Mouse (Mus musculus) stomach, embryonic 14.5 days (tissue): ENCODE data around the gene Lurap1l. TPM values are rescaled to one million over a fixed set of nuclear protein-coding genes. Genes with fewer than 3 reads are reported as not detected.
A peak's percentile ranks its signal among the peaks of the same experiment; 100 is the strongest.
"Not testable (repeated sequence)": the region's sequence is repeated elsewhere in the genome, so short reads cannot be mapped to it uniquely, and the experiment has no call there.

Source experiments
- ATAC-seq: fragments of 200-750 bp; cut with Nextera tagmentation; 2 replicates; pipeline ENCODE4 v1.8.0; 2017; ENCODE audit warnings: low read depth, moderate TSS enrichment; ENCODE audit not compliant: insufficient number of reproducible peaks, insufficient read depth, low FRiP score
- H3K27ac ChIP-seq: fragments of 300-500 bp; sonication (generic); 2 replicates; pipeline ENCODE4 v1.5.1; 2014; ENCODE audit warnings: mild to moderate bottlenecking, low read length, moderate library complexity, mixed read lengths
- H3K27me3 ChIP-seq: fragments of 300-500 bp; sonication (generic); 2 replicates; pipeline ENCODE4 v1.6.1; 2014; ENCODE audit warnings: low read length, control low read depth, mixed read lengths; ENCODE audit not compliant: control insufficient read depth, insufficient read depth
- H3K36me3 ChIP-seq: fragments of 300-500 bp; sonication (generic); 2 replicates; pipeline ENCODE4 v1.6.1; 2014; ENCODE audit warnings: mild to moderate bottlenecking, control low read depth, low read length, moderate library complexity, mixed read lengths; ENCODE audit not compliant: control insufficient read depth, insufficient read depth
- H3K4me1 ChIP-seq: fragments of 300-500 bp; sonication (generic); 2 replicates; pipeline ENCODE4 v1.6.1; 2014; ENCODE audit warnings: low read length, control low read depth, mixed read lengths; ENCODE audit not compliant: control insufficient read depth, insufficient read depth
- H3K4me2 ChIP-seq: fragments of 300-500 bp; sonication (generic); replicated peaks from 2 replicates; pipeline ENCODE4 v1.6.1; 2014; ENCODE audit warnings: low read depth, low read length, control low read depth
- H3K4me3 ChIP-seq: fragments of 300-500 bp; sonication (generic); 2 replicates; pipeline ENCODE4 v1.5.1; 2014; ENCODE audit warnings: low read depth, low read length, control low read depth
- H3K9ac ChIP-seq: fragments of 300-500 bp; sonication (generic); replicated peaks from 2 replicates; pipeline ENCODE4 v1.6.1; 2014; ENCODE audit warnings: low read depth, mild to moderate bottlenecking, control low read depth, low read length, moderate library complexity, mixed read lengths
- H3K9me3 ChIP-seq: fragments of 300-500 bp; sonication (generic); 2 replicates; pipeline ENCODE4 v1.6.1; 2016; ENCODE audit warnings: low read depth, low read length, control low read depth; ENCODE audit not compliant: control insufficient read depth
- WGBS: fragments of 180-500 bp; shearing (Covaris S2); extraction: QIAGEN DNeasy Blood & Tissue Kit; methylation state at CpG from one replicate; pipeline ENCODE4 v1.1.7; 2014; 5-methylcytosine and 5-hydroxymethylcytosine counted together
- polyA plus RNA-seq: library from polyadenylated mRNA; unstranded; fragments of >200 nt; fragmentation: Nextera tagmentation; extraction: Ambion mirVana; gene quantifications from 2 replicates; pipeline ENCODE4 v1.2.1, GENCODE M21; 2014

Gene Lurap1l
- polyA plus RNA-seq, 1 experiment from 2014 or later, result 25.2 TPM

DNA sequence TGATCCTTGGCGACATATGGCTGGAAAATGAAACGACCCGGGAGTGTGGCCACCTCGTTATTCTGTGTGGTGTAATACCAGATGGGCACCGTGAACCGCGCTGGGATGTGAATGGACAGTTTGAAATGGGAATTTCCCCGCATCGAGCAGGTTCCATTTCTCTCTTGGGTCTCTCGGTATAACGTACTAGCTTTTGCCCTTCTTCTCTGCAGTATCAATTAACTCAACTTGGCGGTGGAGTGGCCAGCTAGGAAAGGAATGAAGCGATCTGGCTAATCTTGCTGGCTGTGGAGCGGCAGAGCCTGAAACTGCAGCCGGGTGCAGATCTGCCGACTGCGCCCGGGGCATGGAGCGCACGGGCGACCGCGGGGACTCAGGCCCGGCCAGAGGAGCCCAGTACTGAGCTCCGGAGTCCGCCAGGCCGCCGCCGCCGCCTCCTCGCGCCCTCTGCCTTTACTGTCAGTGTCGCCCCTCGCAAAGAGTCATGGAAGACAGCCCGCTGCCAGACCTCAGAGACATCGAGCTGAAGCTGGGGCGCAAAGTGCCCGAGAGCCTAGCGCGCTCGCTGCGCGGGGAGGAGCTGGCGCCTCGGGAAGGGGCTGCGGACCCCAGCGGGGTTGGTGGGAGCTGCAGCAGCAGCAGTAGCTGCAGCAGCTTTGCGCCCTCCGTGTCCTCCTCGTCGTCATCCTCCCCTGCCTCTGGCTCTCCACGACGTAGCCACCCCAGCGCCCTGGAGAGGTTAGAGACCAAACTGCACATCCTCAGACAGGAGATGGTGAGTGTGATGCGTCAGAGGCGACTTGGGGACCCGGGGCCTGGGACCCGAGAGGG lies 640 bp downstream of the Lurap1l start:
- H3K27me3 ChIP-seq, result no peaks in the 10 kb centered on the region
- peak; percentile 55 for ATAC-seq
- no peaks in the 10 kb centered on the region for H3K36me3 ChIP-seq
- no peaks in the 10 kb centered on the region for H3K9me3 ChIP-seq
- H3K9ac ChIP-seq, result peak overlapping the region; percentile 78
- H3K4me3 ChIP-seq, result peak overlapping the region; percentile 80
- H3K4me1 ChIP-seq, result no peaks in the 10 kb centered on the region
- H3K4me2 ChIP-seq, result peak overlapping the region; percentile 75
- under 1% methylated on average over 58 of the region's 58 CpGs for WGBS
- peak overlapping the region; percentile 77 for H3K27ac ChIP-seq

DNA sequence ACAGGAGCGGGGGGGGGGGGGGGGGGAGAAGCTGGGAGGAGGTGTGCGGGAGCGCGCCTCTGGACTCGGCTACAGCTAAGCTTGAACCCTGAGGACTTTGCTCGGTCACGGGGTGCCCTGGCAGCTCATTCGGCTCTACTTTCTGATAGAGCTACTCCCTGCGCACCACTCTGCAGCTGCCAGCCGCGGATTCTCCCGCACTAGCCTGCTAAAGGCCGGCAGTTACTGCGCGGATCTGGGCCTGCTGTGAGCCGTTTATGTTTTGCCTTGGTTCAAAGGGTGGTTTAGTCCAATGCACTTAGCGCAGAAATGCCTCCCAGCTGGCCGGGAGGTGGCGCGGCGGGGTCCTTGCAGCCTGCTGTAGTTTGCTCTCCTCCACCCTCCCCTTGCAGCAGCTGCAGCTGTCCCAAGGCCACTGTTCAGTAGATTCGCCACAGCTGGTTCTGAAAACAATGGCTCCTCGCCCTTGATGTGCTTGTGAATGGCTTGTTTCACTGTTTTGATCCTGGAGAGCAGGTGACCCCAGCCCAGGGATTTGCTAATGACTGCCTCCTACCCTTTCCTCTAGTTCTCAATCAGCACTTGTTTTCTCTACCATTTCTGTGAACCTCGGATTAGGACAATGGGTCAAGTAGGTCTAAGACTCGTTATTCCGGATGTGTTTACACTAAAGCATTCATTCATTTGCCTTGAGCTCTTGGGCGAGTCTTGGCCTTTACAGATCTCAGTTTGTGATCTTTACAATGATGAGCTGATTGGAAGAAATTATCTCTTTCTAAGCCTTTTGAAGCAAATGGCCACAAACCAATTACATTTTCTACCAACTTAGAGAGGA lies 1.5 kb downstream of the Lurap1l start:
- Histone ChIP-seq H3K9me3 (no peaks in the 10 kb centered on the region), H3K9ac (peak overlapping the region; percentile 78), H3K27ac (peak overlapping the region; percentile 77), H3K36me3 (no peaks in the 10 kb centered on the region), H3K4me2 (peak overlapping the region; percentile 75), H3K4me3 (peak overlapping the region; percentile 80), H3K4me1 (no peaks in the 10 kb centered on the region), H3K27me3 (no peaks in the 10 kb centered on the region)
- ATAC-seq, result peak; percentile 89
- 2% methylated on average over 24 of the region's 27 CpGs for WGBS

DNA sequence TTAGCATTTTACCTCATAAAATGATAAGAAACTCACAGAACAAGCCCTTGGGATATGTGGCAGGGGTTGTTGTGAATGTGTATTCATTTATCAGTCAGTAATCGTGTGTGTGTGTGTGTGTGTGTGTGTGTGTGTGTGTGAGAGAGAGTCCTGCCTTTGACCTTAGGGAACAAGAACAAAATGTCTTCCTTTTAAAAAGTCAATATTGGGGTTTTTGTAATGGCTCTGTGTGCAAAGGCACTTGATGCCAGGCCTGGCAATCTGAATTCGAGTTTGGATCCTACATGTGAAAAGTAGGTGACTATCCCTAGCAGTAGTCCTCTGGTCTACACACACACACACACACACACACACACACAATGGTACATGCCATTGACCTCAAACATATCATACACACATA lies 4.8 kb downstream of the Lurap1l start:
- Histone ChIP-seq H3K9me3 (no peaks in the 10 kb centered on the region), H3K36me3 (no peaks in the 10 kb centered on the region), H3K4me2 (no peak overlapping the region), H3K4me1 (no peaks in the 10 kb centered on the region), H3K4me3 (no peak overlapping the region), H3K9ac (no peak overlapping the region), H3K27ac (no peak overlapping the region), H3K27me3 (no peaks in the 10 kb centered on the region)
- 70% methylated on average over 2 of the region's 2 CpGs for WGBS
- ATAC-seq, result no peak

DNA sequence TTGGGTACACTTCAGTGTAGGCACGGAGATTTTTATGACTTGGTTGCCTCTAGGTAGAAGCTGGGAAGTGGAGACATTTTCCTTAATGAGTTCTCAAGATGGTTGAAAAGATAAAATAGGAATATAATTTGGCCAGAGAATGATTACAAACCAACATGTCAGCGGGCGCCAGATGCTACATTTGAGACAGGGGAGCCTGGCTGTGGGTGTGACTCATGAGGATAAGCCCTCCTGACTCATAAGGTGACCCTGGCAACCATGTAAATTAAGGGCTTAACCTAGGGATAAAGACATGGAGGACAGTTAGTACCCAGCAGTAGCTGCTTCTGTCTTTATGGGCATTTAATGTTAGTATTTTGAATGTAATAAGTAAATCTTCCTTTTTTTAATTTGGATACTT lies 6.2 kb downstream of the Lurap1l start:
- Histone ChIP-seq H3K9me3 (no peaks in the 10 kb centered on the region), H3K4me2 (no peak overlapping the region), H3K27me3 (no peaks in the 10 kb centered on the region), H3K4me3 (no peak overlapping the region), H3K9ac (no peak overlapping the region), H3K4me1 (no peaks in the 10 kb centered on the region), H3K27ac (no peak overlapping the region), H3K36me3 (no peaks in the 10 kb centered on the region)
- 72% methylated on average over 3 of the region's 3 CpGs for WGBS
- no peak for ATAC-seq

DNA sequence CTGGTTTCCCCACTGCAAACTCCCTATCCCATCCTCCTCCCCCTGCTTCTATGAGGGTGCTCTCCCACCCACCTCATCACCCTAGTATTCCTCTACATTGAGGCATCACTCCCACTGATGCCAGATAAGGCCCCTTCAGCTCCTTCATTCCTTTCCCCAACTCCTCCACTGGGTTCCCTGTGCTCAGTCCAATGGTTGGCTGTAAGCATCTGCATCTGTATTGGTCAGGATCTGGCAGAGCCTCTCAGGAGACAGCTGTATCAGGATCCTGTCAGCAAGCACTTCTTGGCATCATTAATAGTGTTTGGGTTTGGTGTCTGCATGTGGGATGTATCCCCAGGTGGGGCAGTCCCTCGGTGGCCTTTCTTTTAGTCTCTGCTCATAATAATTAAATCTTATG lies 6.7 kb downstream of the Lurap1l start:
- H3K9me3 ChIP-seq, H3K9ac ChIP-seq, H3K27me3 ChIP-seq, H3K27ac ChIP-seq, ATAC-seq, H3K36me3 ChIP-seq, H3K4me1 ChIP-seq, H3K4me2 ChIP-seq, H3K4me3 ChIP-seq: not testable (repeated sequence)
- WGBS, result 74% methylated on average over 1 of the region's 1 CpGs

DNA sequence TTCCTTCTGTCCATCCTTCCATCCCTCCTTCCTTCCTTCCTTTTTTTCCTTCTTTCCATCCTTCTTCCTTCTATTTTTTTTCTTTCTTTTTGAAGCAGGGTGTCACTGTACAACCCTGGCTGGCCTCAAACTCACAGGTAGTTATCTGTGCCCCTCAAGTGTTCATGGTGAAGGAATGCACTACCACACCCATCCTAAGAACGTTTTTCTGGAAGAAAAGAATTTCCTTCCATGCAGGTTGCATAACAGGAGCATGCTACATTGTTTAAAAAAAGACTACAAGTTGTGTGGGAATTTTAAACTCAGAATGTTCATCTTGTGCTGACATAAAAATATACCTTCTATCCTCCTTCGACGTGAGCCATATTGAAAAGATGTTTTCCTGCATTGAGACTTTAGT lies 7.4 kb downstream of the Lurap1l start:
- Histone ChIP-seq H3K9ac (no peak overlapping the region), H3K27me3 (no peaks in the 10 kb centered on the region), H3K36me3 (no peaks in the 10 kb centered on the region), H3K27ac (no peak overlapping the region), H3K9me3 (no peaks in the 10 kb centered on the region), H3K4me3 (no peak overlapping the region), H3K4me1 (no peaks in the 10 kb centered on the region), H3K4me2 (no peak overlapping the region)
- 69% methylated on average over 3 of the region's 3 CpGs for WGBS
- no peak for ATAC-seq

DNA sequence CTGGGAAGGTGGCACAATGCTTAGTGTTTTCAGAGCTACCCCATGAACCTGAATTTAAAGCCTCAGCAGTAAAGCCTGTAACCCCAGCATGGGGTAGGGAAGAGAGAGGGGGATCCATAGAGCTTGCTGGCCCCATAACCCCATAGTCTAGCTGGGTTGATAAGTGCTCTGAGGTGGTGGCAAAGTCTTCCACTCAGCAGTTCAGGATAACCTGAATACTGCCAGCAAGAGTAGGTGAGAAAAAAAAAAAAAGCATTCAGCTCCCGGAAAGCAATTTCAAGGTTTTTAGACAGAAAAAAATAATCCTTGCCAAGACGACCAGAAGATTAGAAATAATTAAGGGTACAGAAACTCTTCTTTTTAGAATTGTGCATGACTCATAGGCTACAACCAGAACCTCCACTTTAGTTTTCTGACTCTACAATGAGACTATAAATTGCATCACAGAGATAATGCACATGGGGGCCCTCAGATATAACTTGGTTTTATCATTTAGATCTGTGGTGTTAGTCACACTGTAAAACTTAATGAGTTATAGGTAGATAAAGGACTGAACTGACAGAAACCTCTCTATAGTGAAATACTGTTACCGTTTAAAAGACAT lies 8.2 kb downstream of the Lurap1l start:
- Histone ChIP-seq H3K27me3 (no peaks in the 10 kb centered on the region), H3K4me2 (no peak overlapping the region), H3K9ac (no peak overlapping the region), H3K4me3 (no peak overlapping the region), H3K9me3 (no peaks in the 10 kb centered on the region), H3K36me3 (no peaks in the 10 kb centered on the region), H3K4me1 (no peaks in the 10 kb centered on the region), H3K27ac (no peak overlapping the region)
- 63% methylated on average over 3 of the region's 3 CpGs for WGBS
- no peak for ATAC-seq

DNA sequence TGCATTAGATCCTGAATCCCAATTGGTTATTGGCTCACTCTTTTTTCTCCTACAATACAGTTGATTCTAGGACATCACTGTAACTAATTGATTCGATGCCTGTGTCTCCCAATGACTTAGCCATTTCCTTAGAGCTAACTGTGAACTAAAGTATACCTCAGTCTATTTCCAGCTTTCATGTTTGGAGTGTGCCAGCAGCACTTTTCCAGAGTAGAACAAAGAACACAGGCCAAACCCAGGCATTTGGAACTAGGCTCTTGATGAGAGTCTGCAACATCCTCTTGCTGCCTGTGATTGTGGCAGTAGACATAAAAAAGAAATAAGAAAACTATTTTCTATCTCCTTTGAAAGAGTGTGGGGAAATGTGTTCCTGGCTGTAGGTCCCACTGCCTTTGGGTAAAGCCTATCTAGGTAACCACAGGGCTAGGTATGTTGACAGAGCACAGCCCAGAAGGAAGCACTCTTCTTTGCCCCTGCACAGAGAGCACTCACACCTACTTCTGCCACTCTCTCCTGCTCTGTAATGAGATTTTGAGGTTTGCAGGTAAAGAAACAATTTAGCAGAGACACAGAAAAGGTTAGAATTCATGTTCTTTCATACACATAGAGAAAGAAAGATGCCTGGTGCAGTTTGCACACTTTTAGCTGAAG lies 8.9 kb downstream of the Lurap1l start:
- no peaks in the 10 kb centered on the region for H3K9me3 ChIP-seq
- no peaks in the 10 kb centered on the region for H3K36me3 ChIP-seq
- whole genome bisulfite sequencing, result 74% methylated on average over 1 of the region's 1 CpGs
- H3K4me2 ChIP-seq, result no peak overlapping the region
- H3K4me1 ChIP-seq, result no peaks in the 10 kb centered on the region
- H3K9ac ChIP-seq, result no peak overlapping the region
- no peak for ATAC-seq
- no peak overlapping the region for H3K4me3 ChIP-seq
- H3K27ac ChIP-seq, result no peak overlapping the region
- H3K27me3 ChIP-seq, result no peaks in the 10 kb centered on the region
